Mouse (Mus musculus): Measurements from ENCODE around the gene Faf1.

DNA sequence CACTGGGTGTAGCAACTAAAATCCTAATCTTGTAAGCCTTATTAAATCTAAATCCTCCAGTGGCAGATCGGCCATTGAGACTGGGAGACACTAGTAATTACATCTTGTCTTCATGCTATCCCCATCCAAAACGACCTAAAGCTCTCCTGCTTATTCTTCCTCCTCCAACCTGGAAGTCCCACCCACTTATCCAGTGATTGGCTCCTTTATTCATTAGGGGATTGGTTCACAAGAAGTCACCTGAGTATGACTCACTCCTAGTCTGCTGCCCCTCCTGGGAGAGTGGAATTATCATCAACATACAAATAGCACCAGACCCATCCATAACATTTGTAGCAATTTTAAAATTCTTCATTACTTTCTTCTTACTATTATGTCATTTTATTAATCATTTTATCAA, 7.2 kb downstream of the Faf1 start:
- TF ChIP-seq CTCF (IDR thresholded peaks at IDR 0.05; ENCODE audit: low read depth) (no peak), EP300 (optimal IDR thresholded peaks at IDR 0.05) (no peak)
